Mouse (Mus musculus): ENCODE data around the gene Tead3. TPM values are rescaled to one million over a fixed set of nuclear protein-coding genes. Genes with fewer than 3 reads are reported as not detected.

Gene Tead3
- polyA plus RNA-seq (2012; rRNA removed; ENCODE audit: low replicate concordance) = 8.7 and 47.1 TPM in 2 replicates

DNA sequence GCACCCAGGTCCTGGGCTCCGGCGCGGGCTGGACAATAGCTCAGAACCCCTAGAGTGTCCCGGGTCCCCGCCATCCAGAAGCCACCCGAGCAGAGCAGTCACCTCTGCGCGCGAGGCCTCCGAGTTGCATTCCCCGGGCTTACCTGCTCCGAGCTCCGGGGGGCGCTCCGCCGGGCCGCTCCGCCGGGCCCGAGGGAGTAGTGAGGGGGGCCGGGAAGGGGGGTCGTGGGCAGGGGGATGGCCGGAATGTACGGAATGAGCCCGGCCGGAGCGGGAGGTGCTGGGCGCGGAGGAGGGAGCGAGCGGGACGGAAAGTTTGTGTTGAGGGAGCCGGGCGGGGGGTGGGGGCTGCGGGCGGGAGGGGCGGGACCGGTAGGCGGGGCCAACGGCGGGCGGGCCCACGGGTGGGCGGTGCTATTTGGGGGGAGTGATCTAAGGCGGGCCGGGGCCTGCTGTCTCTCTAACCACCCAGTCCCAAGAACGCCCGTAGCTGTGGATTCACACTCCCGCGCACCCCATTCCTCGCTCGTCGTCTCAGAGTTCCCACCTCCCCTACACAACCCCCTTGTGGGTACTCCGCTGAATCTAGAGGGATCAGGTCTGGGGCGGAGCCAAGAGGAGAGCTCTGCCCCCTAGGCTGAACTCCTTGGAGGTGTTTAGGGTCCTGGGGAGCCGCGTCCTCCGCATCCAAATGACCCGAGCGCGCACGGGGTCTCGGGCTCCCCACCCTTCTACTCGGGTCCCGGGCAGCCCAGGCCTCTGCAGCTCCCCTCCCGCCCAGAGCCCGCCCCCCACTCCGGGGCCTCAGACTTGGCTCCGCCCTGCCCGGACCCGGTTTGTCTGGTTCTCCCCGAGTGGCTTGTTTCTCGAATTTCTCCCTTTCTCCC lies at the start of gene Tead3:
Tead3 (minus strand) TSS at position 352 of the 887 bp plus-strand sequence.

GRCm38 (mm10) chr17:28365122-28365521 lies 14.5 kb upstream of the Tead3 start, which contains the start of gene Tulp1:
Gene Tulp1, minus strand, starts transcription at chr17:28365222.

DNA sequence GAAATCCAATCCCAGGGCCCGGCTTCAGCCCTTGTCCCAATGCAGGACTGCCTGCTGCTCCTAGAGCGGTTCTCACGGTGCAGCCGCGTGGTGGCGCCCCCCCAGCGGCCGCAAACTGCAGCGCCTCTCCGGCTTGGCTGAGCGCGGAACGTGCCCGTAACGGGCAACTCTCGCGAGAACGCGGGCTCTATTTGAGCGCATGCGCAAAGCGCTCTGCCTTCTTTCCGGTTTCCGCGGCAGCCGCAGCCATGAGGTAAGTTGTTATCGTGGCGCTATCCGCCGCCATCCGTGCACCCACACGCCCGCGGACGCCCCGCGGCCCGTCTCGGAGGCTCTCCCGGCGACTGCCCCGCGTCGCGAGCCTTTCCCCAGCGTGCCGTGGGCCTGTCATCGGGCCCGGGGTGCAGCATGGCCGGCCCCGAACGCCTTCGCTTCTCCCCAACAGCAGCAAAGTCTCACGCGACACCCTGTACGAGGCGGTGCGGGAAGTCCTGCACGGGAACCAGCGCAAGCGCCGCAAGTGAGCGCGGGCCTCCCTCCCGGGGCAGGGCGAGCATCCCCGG lies 22.2 kb downstream of the Tead3 start, which contains the start of gene Rpl10a:
Rpl10a (plus strand) TSS at position 106 of the 563 bp plus-strand sequence.

GRCm38 (mm10) chr17:28313212-28313879 lies 37.3 kb downstream of the Tead3 start, which contains the start of gene Fance:
Gene Fance, plus strand, starts transcription at chr17:28313519.

Other genes with a start within 250 kb of the Tead3 start
- 0.80 and 1.3 TPM in 2 replicates for gene Scube3, start 208.7 kb downstream of the Tead3 start, polyA plus RNA-seq (2012; rRNA removed; ENCODE audit: low replicate concordance)
- 46.5 and 79.3 TPM in 2 replicates for gene Zfp523, start 173.7 kb downstream of the Tead3 start, polyA plus RNA-seq (2012; rRNA removed; ENCODE audit: low replicate concordance)
- 6.2 and 10.1 TPM in 2 replicates for gene Def6, start 143.0 kb downstream of the Tead3 start, polyA plus RNA-seq (2012; rRNA removed; ENCODE audit: low replicate concordance)
- 34.5 and 43.9 TPM in 2 replicates for gene Ppard, start 118.1 kb downstream of the Tead3 start, polyA plus RNA-seq (2012; rRNA removed; ENCODE audit: low replicate concordance)
- gene Fance, start 37.3 kb downstream of the Tead3 start, polyA plus RNA-seq (2012; rRNA removed; ENCODE audit: low replicate concordance) = 10.3 and 22.8 TPM in 2 replicates
- 1,149 and 3,794 TPM in 2 replicates for gene Rpl10a, start 22.3 kb downstream of the Tead3 start, polyA plus RNA-seq (2012; rRNA removed; ENCODE audit: low replicate concordance)
- 1.4 and 4.7 TPM in 2 replicates for gene Tulp1, start 14.4 kb upstream of the Tead3 start, polyA plus RNA-seq (2012; rRNA removed; ENCODE audit: low replicate concordance)
- 8.1 and 15.4 TPM in 2 replicates for gene Fkbp5, start 166.7 kb upstream of the Tead3 start, polyA plus RNA-seq (2012; rRNA removed; ENCODE audit: low replicate concordance)
- not detected in 2 replicates for gene Armc12, start 180.0 kb upstream of the Tead3 start, polyA plus RNA-seq (2012; rRNA removed; ENCODE audit: low replicate concordance)
- 0.30 and 1.6 TPM in 2 replicates for gene Clpsl2, start 198.6 kb upstream of the Tead3 start, polyA plus RNA-seq (2012; rRNA removed; ENCODE audit: low replicate concordance)
- 0.79 and 0.90 TPM in 2 replicates for gene Clps, start 209.9 kb upstream of the Tead3 start, polyA plus RNA-seq (2012; rRNA removed; ENCODE audit: low replicate concordance)
- not detected in 2 replicates for gene Lhfpl5, start 224.8 kb upstream of the Tead3 start, polyA plus RNA-seq (2012; rRNA removed; ENCODE audit: low replicate concordance)

All from subcutaneous adipose tissue, adult 2 months (tissue).